Mouse (Mus musculus): Measurements from ENCODE around the gene Slc22a21. TPM values are rescaled to one million over a fixed set of nuclear protein-coding genes. Genes with fewer than 3 reads are reported as not detected.

The Slc22a21 gene
- polyA plus RNA-seq, 1 experiment = 1.5 TPM

DNA sequence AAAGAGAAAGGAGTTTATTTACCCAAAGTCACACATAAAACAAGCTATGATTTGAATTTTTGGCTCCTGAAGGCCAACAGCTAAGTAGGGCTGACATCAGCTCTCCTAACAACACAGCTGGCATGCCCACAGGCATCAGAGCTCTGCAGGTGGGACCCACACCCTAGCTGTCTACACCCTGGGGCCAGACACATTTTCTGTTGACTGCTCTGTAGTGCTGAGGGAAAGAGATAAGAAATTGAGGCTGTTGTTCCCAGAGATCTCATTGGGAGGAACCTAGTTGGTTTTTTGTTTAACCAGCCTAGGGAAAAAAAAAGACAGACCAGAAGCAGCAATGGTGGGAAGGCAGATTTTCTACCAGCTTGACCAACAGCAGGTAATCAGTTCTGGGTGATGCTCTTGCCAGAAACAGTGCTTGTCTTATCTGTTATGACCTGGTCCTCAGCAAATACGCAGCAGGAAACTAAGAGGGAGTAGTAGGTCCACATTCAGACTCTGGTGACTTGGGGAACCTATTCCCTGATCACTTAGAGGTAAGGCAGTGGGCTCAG lies 46.4 kb upstream of the Slc22a21 start:
- no peak overlapping the region for H3K4me3 ChIP-seq (ENCODE audit: insufficient read depth, poor library complexity, severe bottlenecking)

GRCm38 (mm10) chr11:54021396-54022093 lies 41.4 kb upstream of the Slc22a21 start:
- Histone ChIP-seq H3K4me3 (ENCODE audit: insufficient read depth, poor library complexity, severe bottlenecking) (no peak overlapping the region), H3K27me3 (ENCODE audit: control insufficient read depth, insufficient read depth, insufficient read length) (no peaks in the 10 kb centered on the region)
- TF ChIP-seq CEBPB (IDR thresholded peaks at IDR 0.05; ENCODE audit: low read depth) (no peak), MYOG (IDR thresholded peaks at IDR 0.05; ENCODE audit: control insufficient read depth, extremely low read depth, insufficient read length) (no peak), FOSL1 (IDR thresholded peaks at IDR 0.05; ENCODE audit: insufficient read depth, low read length, poor library complexity, severe bottlenecking) (no peak), MAX (IDR thresholded peaks at IDR 0.05) (no peak), CTCF (IDR thresholded peaks at IDR 0.05; ENCODE audit: control insufficient read depth, insufficient read depth, insufficient read length) (no peak), USF1 (IDR thresholded peaks at IDR 0.05; ENCODE audit: low read depth) (no peak), MYOD1 (IDR thresholded peaks at IDR 0.05; ENCODE audit: control insufficient read depth, insufficient read length, low read depth) (no peak)

More for the DNA sequence above, 46.4 kb upstream of the Slc22a21 start:
- no peaks in the 10 kb centered on the region for H3K79me3 ChIP-seq (ENCODE audit: low read depth)
- H3K36me3 ChIP-seq (ENCODE audit: control insufficient read depth, insufficient read depth) = no peaks in the 10 kb centered on the region
- H3ac ChIP-seq (ENCODE audit: control insufficient read depth, insufficient read length, low read depth) = no peak overlapping the region
- no peaks in the 10 kb centered on the region for H3K27me3 ChIP-seq (ENCODE audit: control insufficient read depth, insufficient read depth, insufficient read length)
- no peak for TF ChIP-seq CTCF (IDR thresholded peaks at IDR 0.05; ENCODE audit: control insufficient read depth, insufficient read depth, insufficient read length)
- H3K79me2 ChIP-seq (ENCODE audit: control insufficient read depth, insufficient read depth) = peaks cover 61% of the 10 kb centered on the region

DNA sequence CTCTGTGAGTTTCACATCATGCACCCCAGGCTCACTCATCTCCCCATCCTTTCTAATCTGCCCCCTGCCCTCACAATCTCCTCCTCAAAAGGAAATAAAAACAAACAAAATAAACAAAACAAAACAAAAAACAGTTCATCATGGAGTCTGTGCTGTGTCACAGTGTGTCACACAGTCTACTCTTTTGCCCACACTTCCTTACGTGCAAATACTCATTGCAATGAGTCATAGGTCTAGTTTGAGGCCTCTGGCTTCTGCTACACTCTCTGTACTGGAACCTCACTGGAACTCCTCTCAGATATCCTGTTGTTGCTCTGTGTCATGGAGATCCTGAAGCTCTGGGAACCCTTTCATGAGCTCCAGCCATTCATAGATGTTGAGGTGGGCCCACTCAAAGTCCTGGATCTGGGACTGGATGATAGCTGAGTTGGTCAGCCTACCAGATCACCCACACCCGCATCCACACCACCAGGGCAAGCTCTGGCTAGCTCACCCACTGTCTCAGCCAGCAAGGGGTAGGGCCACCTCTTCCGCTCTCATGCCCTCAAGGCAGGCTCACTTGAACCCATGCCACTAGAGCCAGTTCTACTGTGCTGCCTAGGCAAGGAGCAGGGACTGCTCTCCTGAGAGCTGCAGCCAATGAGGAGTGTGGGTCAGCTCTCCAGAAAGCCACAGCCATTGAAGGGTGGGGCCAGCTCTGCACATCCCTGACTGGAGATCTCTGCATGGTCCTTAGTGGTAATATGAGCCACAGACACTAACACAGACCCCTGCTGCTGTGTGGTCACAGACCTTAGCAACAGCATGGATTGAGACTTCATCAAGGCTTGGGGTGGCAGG lies 39.0 kb upstream of the Slc22a21 start:
- Histone ChIP-seq H3K36me3 (ENCODE audit: control insufficient read depth, insufficient read depth) (no peaks in the 10 kb centered on the region), H3K27me3 (ENCODE audit: control insufficient read depth, insufficient read depth, insufficient read length) (no peaks in the 10 kb centered on the region), H3K79me3 (ENCODE audit: low read depth) (no peaks in the 10 kb centered on the region), H3K79me2 (ENCODE audit: control insufficient read depth, insufficient read depth) (peaks cover 19% of the 10 kb centered on the region), H3ac (ENCODE audit: control insufficient read depth, insufficient read length, low read depth) (no peak overlapping the region), H3K4me3 (ENCODE audit: insufficient read depth, poor library complexity, severe bottlenecking) (no peak overlapping the region)
- TF ChIP-seq MYOG (IDR thresholded peaks at IDR 0.05; ENCODE audit: control insufficient read depth, extremely low read depth, insufficient read length) (no peak), FOSL1 (IDR thresholded peaks at IDR 0.05; ENCODE audit: insufficient read depth, low read length, poor library complexity, severe bottlenecking) (peak; percentile 60), MAX (IDR thresholded peaks at IDR 0.05) (peak; percentile 69), MYOD1 (IDR thresholded peaks at IDR 0.05; ENCODE audit: control insufficient read depth, insufficient read length, low read depth) (no peak), USF1 (IDR thresholded peaks at IDR 0.05; ENCODE audit: low read depth) (no peak), CEBPB (IDR thresholded peaks at IDR 0.05; ENCODE audit: low read depth) (no peak), CTCF (IDR thresholded peaks at IDR 0.05; ENCODE audit: control insufficient read depth, insufficient read depth, insufficient read length) (no peak)

More at GRCm38 (mm10) chr11:54021396-54022093, 41.4 kb upstream of the Slc22a21 start:
- H3ac ChIP-seq (ENCODE audit: control insufficient read depth, insufficient read length, low read depth) = no peak overlapping the region
- H3K36me3 ChIP-seq (ENCODE audit: control insufficient read depth, insufficient read depth) = no peaks in the 10 kb centered on the region
- no peaks in the 10 kb centered on the region for H3K79me3 ChIP-seq (ENCODE audit: low read depth)
- H3K79me2 ChIP-seq (ENCODE audit: control insufficient read depth, insufficient read depth) = peaks cover 36% of the 10 kb centered on the region

DNA sequence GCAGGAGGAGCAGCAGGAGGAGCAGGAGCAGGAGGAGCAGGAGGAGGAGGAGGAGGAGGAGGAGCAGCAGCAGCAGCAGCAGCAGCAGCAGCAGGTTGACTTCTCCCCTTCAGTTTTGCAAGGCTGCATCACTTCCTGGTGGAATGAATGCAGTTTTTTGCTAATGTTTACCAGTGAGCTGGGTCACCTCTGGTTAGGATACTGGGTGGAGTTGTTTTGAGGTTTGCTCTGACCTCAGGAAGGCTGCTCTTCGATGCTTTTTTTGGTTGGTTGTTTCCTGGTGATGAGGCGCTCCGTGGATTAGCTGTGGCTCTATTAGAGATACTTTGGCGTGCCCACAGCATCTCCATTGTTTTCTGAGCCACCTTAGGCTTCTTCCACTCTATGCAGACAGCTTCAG lies 37.5 kb upstream of the Slc22a21 start:
- no peaks in the 10 kb centered on the region for H3K79me3 ChIP-seq (ENCODE audit: low read depth)
- H3K4me3 ChIP-seq (ENCODE audit: insufficient read depth, poor library complexity, severe bottlenecking) = no peak overlapping the region
- H3K79me2 ChIP-seq (ENCODE audit: control insufficient read depth, insufficient read depth) = peaks cover 10% of the 10 kb centered on the region
- H3K36me3 ChIP-seq (ENCODE audit: control insufficient read depth, insufficient read depth) = no peaks in the 10 kb centered on the region
- H3K27me3 ChIP-seq (ENCODE audit: control insufficient read depth, insufficient read depth, insufficient read length) = no peaks in the 10 kb centered on the region
- TF ChIP-seq FOSL1 (IDR thresholded peaks at IDR 0.05; ENCODE audit: insufficient read depth, low read length, poor library complexity, severe bottlenecking) (no peak), USF1 (IDR thresholded peaks at IDR 0.05; ENCODE audit: low read depth) (no peak), CTCF (IDR thresholded peaks at IDR 0.05; ENCODE audit: control insufficient read depth, insufficient read depth, insufficient read length) (no peak), MYOD1 (IDR thresholded peaks at IDR 0.05; ENCODE audit: control insufficient read depth, insufficient read length, low read depth) (no peak), MYOG (IDR thresholded peaks at IDR 0.05; ENCODE audit: control insufficient read depth, extremely low read depth, insufficient read length) (no peak), MAX (IDR thresholded peaks at IDR 0.05) (no peak), CEBPB (IDR thresholded peaks at IDR 0.05; ENCODE audit: low read depth) (no peak)
- no peak overlapping the region for H3ac ChIP-seq (ENCODE audit: control insufficient read depth, insufficient read length, low read depth)

GRCm38 (mm10) chr11:54016051-54016450 lies 35.9 kb upstream of the Slc22a21 start:
- Histone ChIP-seq H3K36me3 (ENCODE audit: control insufficient read depth, insufficient read depth) (no peaks in the 10 kb centered on the region), H3ac (ENCODE audit: control insufficient read depth, insufficient read length, low read depth) (no peak overlapping the region), H3K27me3 (ENCODE audit: control insufficient read depth, insufficient read depth, insufficient read length) (no peaks in the 10 kb centered on the region), H3K4me3 (ENCODE audit: insufficient read depth, poor library complexity, severe bottlenecking) (no peak overlapping the region), H3K79me3 (ENCODE audit: low read depth) (no peaks in the 10 kb centered on the region), H3K79me2 (ENCODE audit: control insufficient read depth, insufficient read depth) (peaks cover 6% of the 10 kb centered on the region)
- TF ChIP-seq FOSL1 (IDR thresholded peaks at IDR 0.05; ENCODE audit: insufficient read depth, low read length, poor library complexity, severe bottlenecking) (no peak), MYOD1 (IDR thresholded peaks at IDR 0.05; ENCODE audit: control insufficient read depth, insufficient read length, low read depth) (no peak)
